Mouse (Mus musculus): ENCODE measurements at regions not wholly inside any gene's neighbourhood (a gene's known extent, or its start where the extent isn't known, plus 50 kb on each side); places are given as distances from the start of the nearest gene placed in this dataset.

DNA sequence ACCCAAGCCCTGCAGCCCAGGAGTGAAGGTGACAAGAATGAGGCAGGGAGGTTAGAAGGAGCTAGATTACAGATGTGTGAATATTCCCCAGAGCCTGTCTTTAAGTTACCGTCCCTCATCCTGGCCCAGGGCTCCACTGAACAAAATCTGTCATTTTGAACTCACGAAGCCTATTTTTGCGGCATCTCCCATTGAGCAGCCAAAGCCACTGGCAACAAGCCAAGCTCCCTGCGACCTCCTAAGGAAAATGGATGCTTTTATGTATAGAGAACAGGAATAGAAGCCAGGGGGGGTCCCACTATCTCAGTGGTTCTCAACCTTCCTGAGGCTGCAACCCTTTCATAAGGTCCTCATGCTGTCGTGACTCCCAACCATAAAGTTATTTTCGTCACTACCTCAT lies 121.0 kb upstream of the Thy1 start:
- no peak overlapping the region for H3K27ac ChIP-seq (ENCODE audit: low read length)
- no peak overlapping the region for H3K4me2 ChIP-seq (ENCODE audit: low read depth, low read length)
- WGBS: 48% methylated on average over 6 of the region's 6 CpGs
- peaks cover 5% of the 10 kb centered on the region; the same call in 1 of the 2 replicates for H3K27me3 ChIP-seq (ENCODE audit: control insufficient read depth, insufficient read depth, low read depth, low read length)
- no peak overlapping the region for H3K4me3 ChIP-seq (ENCODE audit: low read length)
- no peaks in the 10 kb centered on the region for H3K36me3 ChIP-seq (ENCODE audit: control insufficient read depth, insufficient read depth, low read length)
- no peak overlapping the region for H3K9ac ChIP-seq (ENCODE audit: low read length)
- ATAC-seq (ENCODE audit: low read depth): no peak
- H3K4me1 ChIP-seq (replicated peaks; ENCODE audit: control insufficient read depth, insufficient read depth, low read length): no peaks in the 10 kb centered on the region
- H3K9me3 ChIP-seq (ENCODE audit: control insufficient read depth, low read length): no peaks in the 10 kb centered on the region

DNA sequence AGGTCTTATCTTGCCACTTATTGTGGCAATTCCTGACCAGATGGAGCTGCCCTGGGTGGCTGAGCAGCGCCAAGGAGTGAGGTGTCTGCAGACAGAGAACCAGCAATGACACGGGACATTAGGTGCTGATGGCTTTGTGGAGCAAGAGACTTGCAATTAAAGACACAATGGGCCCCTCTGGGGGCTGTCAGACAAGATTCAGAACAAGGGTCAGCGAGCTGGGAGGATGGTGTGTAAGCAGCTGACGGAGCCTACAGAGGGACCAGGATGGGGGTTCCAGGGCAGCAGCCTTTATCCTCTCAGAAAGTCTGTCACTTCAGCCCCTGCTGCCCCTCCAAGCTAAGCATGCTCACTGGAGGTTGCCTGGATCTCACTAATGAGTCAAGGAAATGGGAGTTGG lies 120.1 kb upstream of the Thy1 start:
- Histone ChIP-seq H3K36me3 (ENCODE audit: control insufficient read depth, insufficient read depth, low read length) (no peaks in the 10 kb centered on the region), H3K9me3 (ENCODE audit: control insufficient read depth, low read length) (no peaks in the 10 kb centered on the region), H3K27me3 (ENCODE audit: control insufficient read depth, insufficient read depth, low read depth, low read length) (peaks cover 5% of the 10 kb centered on the region; the same call in 1 of the 2 replicates), H3K27ac (ENCODE audit: low read length) (no peak overlapping the region), H3K4me1 (replicated peaks; ENCODE audit: control insufficient read depth, insufficient read depth, low read length) (no peaks in the 10 kb centered on the region), H3K4me2 (ENCODE audit: low read depth, low read length) (no peak overlapping the region), H3K4me3 (ENCODE audit: low read length) (no peak overlapping the region), H3K9ac (ENCODE audit: low read length) (no peak overlapping the region)
- WGBS: 45% methylated on average over 4 of the region's 4 CpGs
- no peak for ATAC-seq (ENCODE audit: low read depth)

DNA sequence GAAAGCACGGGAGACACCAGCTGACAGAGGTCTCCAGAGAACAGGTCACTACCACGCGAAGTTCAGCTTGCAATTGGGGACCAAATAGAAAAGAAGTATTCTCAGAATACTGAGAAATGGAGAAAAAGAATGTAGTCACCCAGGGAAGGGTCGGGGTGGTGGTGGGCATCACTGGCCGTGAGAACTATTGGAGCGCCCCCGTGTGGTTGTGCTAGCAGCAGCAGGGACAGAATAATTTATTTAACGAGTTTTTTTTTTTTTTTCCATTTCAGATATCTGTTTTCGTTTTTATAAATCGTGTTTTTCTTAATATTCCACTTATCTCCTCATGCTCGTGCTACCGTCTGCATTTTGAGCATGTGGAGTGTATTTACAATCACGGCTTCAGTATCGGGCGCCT lies 118.4 kb upstream of the Thy1 start:
- Histone ChIP-seq H3K27me3 (ENCODE audit: control insufficient read depth, insufficient read depth, low read depth, low read length) (peaks cover 5% of the 10 kb centered on the region; the same call in 1 of the 2 replicates), H3K27ac (ENCODE audit: low read length) (no peak overlapping the region), H3K4me3 (ENCODE audit: low read length) (no peak overlapping the region), H3K9me3 (ENCODE audit: control insufficient read depth, low read length) (no peaks in the 10 kb centered on the region), H3K4me2 (ENCODE audit: low read depth, low read length) (no peak overlapping the region), H3K4me1 (replicated peaks; ENCODE audit: control insufficient read depth, insufficient read depth, low read length) (no peaks in the 10 kb centered on the region), H3K9ac (ENCODE audit: low read length) (no peak overlapping the region), H3K36me3 (ENCODE audit: control insufficient read depth, insufficient read depth, low read length) (no peaks in the 10 kb centered on the region)
- no peak for ATAC-seq (ENCODE audit: low read depth)
- 29% methylated on average over 15 of the region's 15 CpGs for WGBS

DNA sequence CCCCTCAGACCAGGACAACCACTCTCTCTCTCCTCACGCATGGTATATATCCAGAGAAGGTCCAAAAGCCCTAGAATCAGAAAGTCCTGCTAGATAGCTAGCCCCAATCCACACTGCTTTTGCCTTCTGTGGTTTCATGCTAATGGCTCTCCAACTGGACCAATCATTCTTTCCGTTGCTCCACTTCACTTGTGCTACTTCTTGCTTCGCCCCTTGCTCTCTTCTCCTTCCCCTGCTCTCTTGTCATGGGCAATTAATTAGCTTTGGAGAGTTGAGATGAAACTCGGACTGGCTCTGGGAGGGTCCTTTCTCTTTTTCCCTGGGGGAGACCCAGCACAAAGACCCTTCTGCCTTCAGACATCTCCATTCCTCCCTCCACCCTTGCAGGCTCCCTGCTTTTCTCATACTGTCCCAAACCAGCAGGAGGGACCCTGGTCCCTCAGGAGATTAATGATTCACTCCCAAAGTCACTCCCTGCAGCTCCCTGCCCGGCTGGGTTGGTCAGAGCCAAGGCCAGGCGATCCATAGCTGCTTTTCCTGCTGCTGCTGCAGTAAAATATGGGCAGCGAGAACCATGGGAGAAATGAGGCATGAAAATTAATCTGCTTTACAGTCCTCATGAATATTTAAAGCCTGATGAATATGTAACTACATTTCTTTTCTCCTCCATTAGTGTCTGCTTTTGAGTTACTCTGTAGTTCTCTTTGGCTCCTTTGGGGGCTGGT lies 113.7 kb upstream of the Thy1 start:
- no peak overlapping the region for H3K27ac ChIP-seq (ENCODE audit: low read length)
- WGBS: 19% methylated on average over 7 of the region's 7 CpGs
- H3K4me1 ChIP-seq (replicated peaks; ENCODE audit: control insufficient read depth, insufficient read depth, low read length): no peaks in the 10 kb centered on the region
- ATAC-seq (ENCODE audit: low read depth): no peak
- H3K36me3 ChIP-seq (ENCODE audit: control insufficient read depth, insufficient read depth, low read length): no peaks in the 10 kb centered on the region
- no peaks in the 10 kb centered on the region for H3K9me3 ChIP-seq (ENCODE audit: control insufficient read depth, low read length)
- no peaks in the 10 kb centered on the region for H3K27me3 ChIP-seq (ENCODE audit: control insufficient read depth, insufficient read depth, low read depth, low read length)
- no peak overlapping the region for H3K4me3 ChIP-seq (ENCODE audit: low read length)
- H3K4me2 ChIP-seq (ENCODE audit: low read depth, low read length): no peak overlapping the region
- H3K9ac ChIP-seq (ENCODE audit: low read length): no peak overlapping the region

DNA sequence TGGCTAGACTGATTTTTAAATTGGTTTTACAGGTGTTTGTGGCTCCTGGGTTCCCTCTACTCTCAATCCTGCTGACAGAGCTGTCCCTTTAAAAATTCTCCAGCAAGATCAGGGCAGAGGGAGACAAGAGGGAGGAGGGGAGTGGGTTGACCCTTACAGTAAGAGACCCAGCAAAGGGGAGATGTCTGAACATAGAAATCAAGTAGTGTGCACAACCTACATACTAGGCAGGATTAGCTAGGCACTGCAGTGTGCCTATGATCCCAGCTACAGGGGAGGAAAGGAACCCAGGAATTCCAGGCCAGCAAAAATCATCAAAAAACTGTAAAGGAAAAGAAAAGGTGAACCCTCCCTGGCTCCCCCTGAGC lies 113.2 kb upstream of the Thy1 start:
- H3K9me3 ChIP-seq (ENCODE audit: control insufficient read depth, low read length): no peaks in the 10 kb centered on the region
- no peak overlapping the region for H3K27ac ChIP-seq (ENCODE audit: low read length)
- H3K36me3 ChIP-seq (ENCODE audit: control insufficient read depth, insufficient read depth, low read length): no peaks in the 10 kb centered on the region
- H3K4me2 ChIP-seq (ENCODE audit: low read depth, low read length): no peak overlapping the region
- H3K4me3 ChIP-seq (ENCODE audit: low read length): no peak overlapping the region
- no peak overlapping the region for H3K9ac ChIP-seq (ENCODE audit: low read length)
- no peaks in the 10 kb centered on the region for H3K27me3 ChIP-seq (ENCODE audit: control insufficient read depth, insufficient read depth, low read depth, low read length)
- ATAC-seq (ENCODE audit: low read depth): no peak
- no peaks in the 10 kb centered on the region for H3K4me1 ChIP-seq (replicated peaks; ENCODE audit: control insufficient read depth, insufficient read depth, low read length)

DNA sequence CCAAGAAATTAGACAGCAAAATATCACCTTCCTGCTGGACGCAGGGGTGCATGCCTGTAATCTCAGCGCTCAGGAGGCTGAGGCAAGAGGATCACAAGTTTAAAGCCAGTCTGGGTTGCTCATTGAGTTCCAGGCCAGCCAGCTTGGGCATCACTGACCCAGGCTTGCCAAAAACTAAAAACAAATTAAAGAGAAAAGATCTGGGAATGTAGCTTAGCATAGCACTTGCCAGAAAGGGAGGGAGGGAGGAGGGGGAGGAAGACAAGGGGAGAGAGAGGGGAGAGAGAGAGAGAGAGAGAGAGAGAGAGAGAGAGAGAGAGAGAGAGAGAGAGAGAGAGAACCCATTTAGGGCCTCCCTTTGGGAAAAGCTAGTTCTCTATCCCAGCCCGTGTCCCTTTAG lies 112.7 kb upstream of the Thy1 start:
- no peaks in the 10 kb centered on the region for H3K27me3 ChIP-seq (ENCODE audit: control insufficient read depth, insufficient read depth, low read depth, low read length)
- ATAC-seq (ENCODE audit: low read depth): no peak
- H3K9ac ChIP-seq (ENCODE audit: low read length): no peak overlapping the region
- H3K36me3 ChIP-seq (ENCODE audit: control insufficient read depth, insufficient read depth, low read length): no peaks in the 10 kb centered on the region
- H3K9me3 ChIP-seq (ENCODE audit: control insufficient read depth, low read length): no peaks in the 10 kb centered on the region
- H3K4me1 ChIP-seq (replicated peaks; ENCODE audit: control insufficient read depth, insufficient read depth, low read length): no peaks in the 10 kb centered on the region
- no peak overlapping the region for H3K4me3 ChIP-seq (ENCODE audit: low read length)
- WGBS: 65% methylated on average over 3 of the region's 3 CpGs
- no peak overlapping the region for H3K27ac ChIP-seq (ENCODE audit: low read length)
- H3K4me2 ChIP-seq (ENCODE audit: low read depth, low read length): no peak overlapping the region

DNA sequence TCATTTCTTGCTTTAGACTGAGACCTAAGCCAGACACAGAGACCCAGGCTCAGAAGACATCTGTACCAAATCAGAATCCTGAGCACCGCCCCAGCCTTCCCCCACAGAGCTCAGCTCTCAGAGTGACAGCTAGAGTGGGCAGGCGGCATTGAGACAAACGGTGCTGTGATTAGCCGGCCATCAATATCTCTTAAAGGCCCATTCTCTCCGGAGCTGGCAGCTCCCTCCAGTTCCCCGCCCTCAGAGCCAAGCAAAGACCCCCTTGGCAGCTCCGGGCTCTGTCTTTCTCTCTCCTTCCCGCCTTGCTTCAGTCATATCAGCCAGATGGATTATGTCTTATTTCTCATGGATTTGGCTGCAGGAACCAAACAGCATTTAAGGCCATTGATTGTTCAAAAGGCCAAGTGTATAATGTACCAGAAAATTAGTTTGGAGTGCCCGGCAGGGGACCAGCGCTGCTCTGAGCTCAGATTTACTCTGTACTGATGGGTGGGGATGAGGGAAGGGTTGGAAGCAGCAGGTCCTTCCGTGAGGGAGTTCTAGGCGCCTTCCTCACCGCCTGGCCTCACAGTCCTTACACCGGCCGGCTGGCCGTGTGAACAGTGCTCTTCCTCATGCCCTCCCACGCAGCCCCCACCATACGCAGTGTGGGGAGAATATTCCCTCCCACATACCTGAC lies 109.0 kb upstream of the Thy1 start:
- no peak overlapping the region for H3K27ac ChIP-seq (ENCODE audit: low read length)
- WGBS: 25% methylated on average over 18 of the region's 18 CpGs
- H3K9ac ChIP-seq (ENCODE audit: low read length): no peak overlapping the region
- no peak overlapping the region for H3K4me2 ChIP-seq (ENCODE audit: low read depth, low read length)
- ATAC-seq (ENCODE audit: low read depth): no peak
- no peaks in the 10 kb centered on the region for H3K4me1 ChIP-seq (replicated peaks; ENCODE audit: control insufficient read depth, insufficient read depth, low read length)
- no peaks in the 10 kb centered on the region for H3K9me3 ChIP-seq (ENCODE audit: control insufficient read depth, low read length)
- no peaks in the 10 kb centered on the region for H3K36me3 ChIP-seq (ENCODE audit: control insufficient read depth, insufficient read depth, low read length)
- H3K4me3 ChIP-seq (ENCODE audit: low read length): no peak overlapping the region
- H3K27me3 ChIP-seq (ENCODE audit: control insufficient read depth, insufficient read depth, low read depth, low read length): no peaks in the 10 kb centered on the region

DNA sequence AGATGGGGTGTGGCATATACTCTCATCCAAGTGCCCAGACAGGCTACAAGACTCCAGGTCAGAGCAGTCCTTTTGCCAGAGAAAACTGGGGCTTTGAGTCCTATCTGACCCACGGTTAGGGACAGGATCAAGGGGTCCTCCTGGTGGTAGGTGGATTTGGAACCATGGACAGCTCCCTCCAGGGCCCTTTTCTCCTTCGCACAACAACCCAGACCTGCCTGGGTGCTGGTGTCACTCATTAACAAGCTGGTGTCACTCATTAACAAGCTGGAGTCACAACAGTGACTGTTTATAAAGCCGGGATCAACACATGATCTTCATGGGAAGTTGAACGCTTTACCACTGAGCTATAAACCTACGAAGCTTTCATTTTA lies 108.5 kb upstream of the Thy1 start:
- no peak overlapping the region for H3K27ac ChIP-seq (ENCODE audit: low read length)
- no peak overlapping the region for H3K9ac ChIP-seq (ENCODE audit: low read length)
- no peaks in the 10 kb centered on the region for H3K4me1 ChIP-seq (replicated peaks; ENCODE audit: control insufficient read depth, insufficient read depth, low read length)
- ATAC-seq (ENCODE audit: low read depth): no peak
- H3K27me3 ChIP-seq (ENCODE audit: control insufficient read depth, insufficient read depth, low read depth, low read length): no peaks in the 10 kb centered on the region
- no peak overlapping the region for H3K4me3 ChIP-seq (ENCODE audit: low read length)
- no peaks in the 10 kb centered on the region for H3K36me3 ChIP-seq (ENCODE audit: control insufficient read depth, insufficient read depth, low read length)
- H3K9me3 ChIP-seq (ENCODE audit: control insufficient read depth, low read length): no peaks in the 10 kb centered on the region
- 10% methylated on average over 5 of the region's 5 CpGs for WGBS
- H3K4me2 ChIP-seq (ENCODE audit: low read depth, low read length): no peak overlapping the region

DNA sequence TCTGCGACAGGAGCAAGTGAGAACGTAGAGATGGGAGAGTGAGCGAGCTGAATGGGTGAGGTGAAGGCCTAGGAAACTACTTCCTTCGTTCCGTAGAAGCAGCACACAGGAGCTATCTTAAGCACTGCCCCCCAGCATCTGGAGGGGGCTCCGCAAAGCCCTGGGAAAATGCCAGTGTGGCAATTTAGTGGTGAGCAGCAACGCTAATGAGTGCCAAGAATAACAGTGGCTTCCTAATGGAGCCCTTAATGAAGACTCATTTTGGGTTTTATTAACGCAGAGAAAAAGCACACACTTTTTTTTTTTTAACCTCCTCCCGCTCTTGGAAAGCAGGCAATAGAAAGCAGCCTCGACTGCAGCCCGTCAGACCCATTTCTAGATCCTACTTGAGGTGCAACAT lies 103.8 kb upstream of the Thy1 start:
- Histone ChIP-seq H3K9ac (ENCODE audit: low read length) (no peak overlapping the region), H3K27me3 (ENCODE audit: control insufficient read depth, insufficient read depth, low read depth, low read length) (no peaks in the 10 kb centered on the region), H3K27ac (ENCODE audit: low read length) (no peak overlapping the region), H3K4me2 (ENCODE audit: low read depth, low read length) (no peak overlapping the region), H3K4me1 (replicated peaks; ENCODE audit: control insufficient read depth, insufficient read depth, low read length) (no peaks in the 10 kb centered on the region), H3K9me3 (ENCODE audit: control insufficient read depth, low read length) (no peaks in the 10 kb centered on the region), H3K4me3 (ENCODE audit: low read length) (no peak overlapping the region), H3K36me3 (ENCODE audit: control insufficient read depth, insufficient read depth, low read length) (no peaks in the 10 kb centered on the region)
- no peak for ATAC-seq (ENCODE audit: low read depth)
- 68% methylated on average over 11 of the region's 11 CpGs for WGBS
